Mouse (Mus musculus): Measurements from ENCODE around the gene Brca2. TPM values are rescaled to one million over a fixed set of nuclear protein-coding genes. Genes with fewer than 3 reads are reported as not detected.
"Not testable (repeated sequence)": the region's sequence is repeated elsewhere in the genome, so short reads cannot be mapped to it uniquely, and the experiment has no call there.

The Brca2 gene
- 20.9 and 21.6 TPM in 2 replicates for polyA plus RNA-seq (2014; fragmentation: Nextera tagmentation; extraction: Ambion mirVana)

- Histone ChIP-seq H3K9ac (ENCODE audit: low read depth, low read length) (peak within 1 kb of the TSS; percentile 91), H3K27me3 (ENCODE audit: control insufficient read depth, insufficient read depth, low read length) (no peaks in the 10 kb centered on the region), H3K4me3 (ENCODE audit: low read depth, low read length) (peak within 1 kb of the TSS; percentile 81), H3K4me1 (ENCODE audit: control insufficient read depth, insufficient read depth, low read length) (peaks cover 6% of the 10 kb centered on the region), H3K4me2 (peak within 1 kb of the TSS; percentile 80), H3K36me3 (ENCODE audit: control insufficient read depth, insufficient read depth, low read length) (no peaks in the 10 kb centered on the region), H3K9me3 (replicated peaks; ENCODE audit: control insufficient read depth, low read length) (no peaks in the 10 kb centered on the region), H3K27ac (ENCODE audit: low read depth, low read length) (peak within 1 kb of the TSS; percentile 74)
- ATAC-seq (replicated peaks; ENCODE audit: insufficient number of reproducible peaks, low FRiP score, low TSS enrichment) = peak; percentile 93
- WGBS (ENCODE audit: insufficient replicate concordance) = 6% methylated on average over 61 of the region's 63 CpGs
Measured at GRCm38 (mm10) chr5:150521937-150522866, at the start of gene Brca2. Brca2 (plus strand) TSS chr5:150522630.

GRCm38 (mm10) chr5:150477364-150477763, 45.1 kb upstream of the Brca2 start:
- H3K27me3 ChIP-seq (ENCODE audit: control insufficient read depth, insufficient read depth, low read length) = no peaks in the 10 kb centered on the region
- 66% methylated on average over 4 of the region's 4 CpGs for WGBS (ENCODE audit: insufficient replicate concordance)
- peaks cover 23% of the 10 kb centered on the region for H3K36me3 ChIP-seq (ENCODE audit: control insufficient read depth, insufficient read depth, low read length)
- H3K4me3 ChIP-seq (ENCODE audit: low read depth, low read length) = no peak overlapping the region
- no peak for ATAC-seq (replicated peaks; ENCODE audit: insufficient number of reproducible peaks, low FRiP score, low TSS enrichment)
- H3K4me2 ChIP-seq = no peak overlapping the region
- peaks cover 3% of the 10 kb centered on the region for H3K9me3 ChIP-seq (replicated peaks; ENCODE audit: control insufficient read depth, low read length)
- H3K9ac ChIP-seq (ENCODE audit: low read depth, low read length) = no peak overlapping the region
- H3K4me1 ChIP-seq (ENCODE audit: control insufficient read depth, insufficient read depth, low read length) = no peaks in the 10 kb centered on the region
- H3K27ac ChIP-seq (ENCODE audit: low read depth, low read length) = 0 out of 2 replicates have a peak overlapping the region, but pooled peaks have one; percentile 1

GRCm38 (mm10) chr5:150478612-150479011, 43.8 kb upstream of the Brca2 start:
- no peak; the same call in 1 of the 2 replicates for ATAC-seq (replicated peaks; ENCODE audit: insufficient number of reproducible peaks, low FRiP score, low TSS enrichment)
- H3K27me3 ChIP-seq (ENCODE audit: control insufficient read depth, insufficient read depth, low read length) = no peaks in the 10 kb centered on the region
- H3K27ac ChIP-seq (ENCODE audit: low read depth, low read length) = peak overlapping the region; percentile 1; the same call in 1 of the 2 replicates
- peaks cover 22% of the 10 kb centered on the region for H3K36me3 ChIP-seq (ENCODE audit: control insufficient read depth, insufficient read depth, low read length)
- H3K4me1 ChIP-seq (ENCODE audit: control insufficient read depth, insufficient read depth, low read length) = no peaks in the 10 kb centered on the region
- H3K9ac ChIP-seq (ENCODE audit: low read depth, low read length) = no peak overlapping the region
- no peak overlapping the region for H3K4me2 ChIP-seq
- WGBS (ENCODE audit: insufficient replicate concordance) = 56% methylated on average over 4 of the region's 4 CpGs
- H3K9me3 ChIP-seq (replicated peaks; ENCODE audit: control insufficient read depth, low read length) = no peaks in the 10 kb centered on the region
- H3K4me3 ChIP-seq (ENCODE audit: low read depth, low read length) = no peak overlapping the region

GRCm38 (mm10) chr5:150485198-150485597, 37.2 kb upstream of the Brca2 start:
- H3K36me3 ChIP-seq (ENCODE audit: control insufficient read depth, insufficient read depth, low read length) = peaks cover 19% of the 10 kb centered on the region

GRCm38 (mm10) chr5:150490285-150490684, 32.1 kb upstream of the Brca2 start:
- no peaks in the 10 kb centered on the region for H3K4me1 ChIP-seq (ENCODE audit: control insufficient read depth, insufficient read depth, low read length)
- no peaks in the 10 kb centered on the region for H3K9me3 ChIP-seq (replicated peaks; ENCODE audit: control insufficient read depth, low read length)
- no peak overlapping the region for H3K27ac ChIP-seq (ENCODE audit: low read depth, low read length)
- H3K4me3 ChIP-seq (ENCODE audit: low read depth, low read length) = no peak overlapping the region
- H3K36me3 ChIP-seq (ENCODE audit: control insufficient read depth, insufficient read depth, low read length) = no peaks in the 10 kb centered on the region; the same call in 1 of the 2 replicates
- no peak for ATAC-seq (replicated peaks; ENCODE audit: insufficient number of reproducible peaks, low FRiP score, low TSS enrichment)
- H3K9ac ChIP-seq (ENCODE audit: low read depth, low read length) = no peak overlapping the region
- 80% methylated on average over 3 of the region's 3 CpGs for WGBS (ENCODE audit: insufficient replicate concordance)
- H3K4me2 ChIP-seq = no peak overlapping the region
- no peaks in the 10 kb centered on the region for H3K27me3 ChIP-seq (ENCODE audit: control insufficient read depth, insufficient read depth, low read length)

More at GRCm38 (mm10) chr5:150485198-150485597, 37.2 kb upstream of the Brca2 start:
- H3K4me3 ChIP-seq (ENCODE audit: low read depth, low read length) = no peak overlapping the region
- H3K4me1 ChIP-seq (ENCODE audit: control insufficient read depth, insufficient read depth, low read length) = no peaks in the 10 kb centered on the region
- no peaks in the 10 kb centered on the region for H3K27me3 ChIP-seq (ENCODE audit: control insufficient read depth, insufficient read depth, low read length)
- H3K4me2 ChIP-seq = no peak overlapping the region
- no peak overlapping the region for H3K27ac ChIP-seq (ENCODE audit: low read depth, low read length)
- no peak overlapping the region for H3K9ac ChIP-seq (ENCODE audit: low read depth, low read length)
- H3K9me3 ChIP-seq (replicated peaks; ENCODE audit: control insufficient read depth, low read length) = no peaks in the 10 kb centered on the region
- no peak for ATAC-seq (replicated peaks; ENCODE audit: insufficient number of reproducible peaks, low FRiP score, low TSS enrichment)
- 49% methylated on average over 3 of the region's 3 CpGs for WGBS (ENCODE audit: insufficient replicate concordance)

GRCm38 (mm10) chr5:150490821-150491220, 31.6 kb upstream of the Brca2 start:
- 78% methylated on average over 8 of the region's 8 CpGs for WGBS (ENCODE audit: insufficient replicate concordance)
- Histone ChIP-seq H3K9me3 (replicated peaks; ENCODE audit: control insufficient read depth, low read length) (no peaks in the 10 kb centered on the region), H3K27me3 (ENCODE audit: control insufficient read depth, insufficient read depth, low read length) (no peaks in the 10 kb centered on the region), H3K36me3 (ENCODE audit: control insufficient read depth, insufficient read depth, low read length) (peaks cover 3% of the 10 kb centered on the region; the same call in 1 of the 2 replicates), H3K9ac (ENCODE audit: low read depth, low read length) (no peak overlapping the region), H3K27ac (ENCODE audit: low read depth, low read length) (no peak overlapping the region), H3K4me1 (ENCODE audit: control insufficient read depth, insufficient read depth, low read length) (no peaks in the 10 kb centered on the region), H3K4me3 (ENCODE audit: low read depth, low read length) (no peak overlapping the region), H3K4me2 (no peak overlapping the region)
- ATAC-seq (replicated peaks; ENCODE audit: insufficient number of reproducible peaks, low FRiP score, low TSS enrichment) = no peak

- H3K4me2 ChIP-seq; ATAC-seq (replicated peaks; ENCODE audit: insufficient number of reproducible peaks, low FRiP score, low TSS enrichment); H3K4me3 ChIP-seq (ENCODE audit: low read depth, low read length); H3K9ac ChIP-seq (ENCODE audit: low read depth, low read length); H3K27ac ChIP-seq (ENCODE audit: low read depth, low read length); H3K36me3 ChIP-seq (ENCODE audit: control insufficient read depth, insufficient read depth, low read length); H3K9me3 ChIP-seq (replicated peaks; ENCODE audit: control insufficient read depth, low read length); H3K4me1 ChIP-seq (ENCODE audit: control insufficient read depth, insufficient read depth, low read length); H3K27me3 ChIP-seq (ENCODE audit: control insufficient read depth, insufficient read depth, low read length): not testable (repeated sequence)
- WGBS (ENCODE audit: insufficient replicate concordance) = 87% methylated on average over 4 of the region's 4 CpGs
Measured at GRCm38 (mm10) chr5:150491573-150492173, 30.8 kb upstream of the Brca2 start.

- Histone ChIP-seq H3K27ac (ENCODE audit: low read depth, low read length) (no peak overlapping the region), H3K4me3 (ENCODE audit: low read depth, low read length) (no peak overlapping the region), H3K4me2 (no peak overlapping the region), H3K9me3 (replicated peaks; ENCODE audit: control insufficient read depth, low read length) (no peaks in the 10 kb centered on the region), H3K27me3 (ENCODE audit: control insufficient read depth, insufficient read depth, low read length) (no peaks in the 10 kb centered on the region), H3K36me3 (ENCODE audit: control insufficient read depth, insufficient read depth, low read length) (peaks cover 7% of the 10 kb centered on the region; the same call in 1 of the 2 replicates), H3K4me1 (ENCODE audit: control insufficient read depth, insufficient read depth, low read length) (no peaks in the 10 kb centered on the region), H3K9ac (ENCODE audit: low read depth, low read length) (no peak overlapping the region)
- WGBS (ENCODE audit: insufficient replicate concordance) = 46% methylated on average over 6 of the region's 6 CpGs
- no peak for ATAC-seq (replicated peaks; ENCODE audit: insufficient number of reproducible peaks, low FRiP score, low TSS enrichment)
Measured at GRCm38 (mm10) chr5:150495792-150496191, 26.6 kb upstream of the Brca2 start.

Data from heart, embryonic 11.5 days (tissue).